Mouse (Mus musculus) c-Kit-positive CD71-positive TER-119-negative erythroid progenitor cells, embryonic 14.5 days (primary cell): ENCODE measurements at regions not wholly inside any gene's neighbourhood (a gene's known extent, or its start where the extent isn't known, plus 50 kb on each side); places are given as distances from the start of the nearest gene placed in this dataset.
A peak's percentile ranks its signal among the peaks of the same experiment; 100 is the strongest.

Experiments
- DNase-seq: peaks from one replicate; pipeline ENCODE4 v3.0.0-alpha.2; 2013; ENCODE audit warnings: low read depth

- DNase-seq: no peak
Observed at GRCm38 (mm10) chr13:119267608-119268300, 160.6 kb upstream of the Paip1 start.

GRCm38 (mm10) chr13:119268301-119268675, 160.1 kb upstream of the Paip1 start:
- DNase-seq: no peak

- DNase-seq: no peak
Observed at GRCm38 (mm10) chr13:119275500-119275899, 152.9 kb upstream of the Paip1 start.

GRCm38 (mm10) chr13:119277308-119277948, 151.0 kb upstream of the Paip1 start:
- no peak for DNase-seq

- no peak for DNase-seq
Observed at GRCm38 (mm10) chr13:119279449-119279848, 149.0 kb upstream of the Paip1 start.

GRCm38 (mm10) chr13:119280622-119281021, 147.8 kb upstream of the Paip1 start:
- DNase-seq: no peak

GRCm38 (mm10) chr13:119283448-119283847, 145.0 kb upstream of the Paip1 start:
- peak; percentile 27 for DNase-seq

GRCm38 (mm10) chr13:119309238-119309637, 119.2 kb upstream of the Paip1 start:
- no peak for DNase-seq

GRCm38 (mm10) chr13:119310013-119310412, 118.4 kb upstream of the Paip1 start:
- no peak for DNase-seq

- DNase-seq: no peak
Observed at GRCm38 (mm10) chr13:119314356-119314755, 114.0 kb upstream of the Paip1 start.

- DNase-seq: no peak
Observed at GRCm38 (mm10) chr13:119318358-119318757, 110.0 kb upstream of the Paip1 start.

GRCm38 (mm10) chr13:119325510-119325909, 102.9 kb upstream of the Paip1 start:
- no peak for DNase-seq

- DNase-seq: no peak
Observed at GRCm38 (mm10) chr13:119326877-119327625, 101.3 kb upstream of the Paip1 start.

GRCm38 (mm10) chr13:119328731-119329130, 99.7 kb upstream of the Paip1 start:
- no peak for DNase-seq

- no peak for DNase-seq
Observed at GRCm38 (mm10) chr13:119331815-119332214, 96.6 kb upstream of the Paip1 start.

- no peak for DNase-seq
Observed at GRCm38 (mm10) chr13:119333915-119334314, 94.5 kb upstream of the Paip1 start.

- DNase-seq: no peak
Observed at GRCm38 (mm10) chr13:119337861-119338260, 90.5 kb upstream of the Paip1 start.

GRCm38 (mm10) chr13:119339016-119339415, 89.4 kb upstream of the Paip1 start:
- DNase-seq: no peak

- DNase-seq: no peak
Observed at GRCm38 (mm10) chr13:119339762-119340161, 88.6 kb upstream of the Paip1 start.

GRCm38 (mm10) chr13:119341833-119342232, 86.6 kb upstream of the Paip1 start:
- peak; percentile 50 for DNase-seq

- DNase-seq: no peak
Observed at GRCm38 (mm10) chr13:119342761-119343160, 85.6 kb upstream of the Paip1 start.

- no peak for DNase-seq
Observed at GRCm38 (mm10) chr13:119347988-119348387, 80.4 kb upstream of the Paip1 start.

- no peak for DNase-seq
Observed at GRCm38 (mm10) chr13:119351346-119351745, 77.1 kb upstream of the Paip1 start.
